Mouse (Mus musculus): Measurements from ENCODE around the gene Prkn.

Prkn gene

DNA sequence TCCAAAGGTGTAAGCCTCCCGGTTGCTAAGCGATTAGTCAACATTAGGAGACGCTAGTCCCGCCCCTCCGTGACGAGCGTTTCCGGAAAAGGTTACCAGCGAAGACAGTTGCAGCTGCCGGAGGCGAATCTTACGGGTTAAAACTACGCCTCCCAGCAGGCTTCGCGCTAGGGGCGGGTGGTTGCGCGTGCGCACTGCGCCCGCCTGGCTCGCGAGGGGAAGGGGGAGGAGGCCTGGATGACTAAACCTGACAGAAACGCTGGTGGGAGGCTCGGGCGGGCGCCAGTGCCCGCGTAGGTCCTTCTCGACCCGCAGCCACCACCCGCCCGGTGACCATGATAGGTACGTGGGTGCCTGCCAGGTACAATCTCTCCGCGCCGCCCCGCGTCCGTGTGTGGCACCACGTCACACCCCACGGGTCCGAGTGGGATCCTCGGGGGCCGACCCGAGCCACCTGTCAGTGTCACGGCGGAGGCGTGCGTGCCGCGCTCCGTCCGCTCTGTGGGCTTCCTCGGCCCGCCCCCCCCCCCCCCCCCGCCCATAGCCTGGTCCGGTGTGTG is at the start of gene Prkn, which contains the start of gene Pacrg:
Prkn (plus strand) TSS at position 237 of the 560 bp plus-strand sequence.
Pacrg (minus strand) TSS at position 164 of the 560 bp plus-strand sequence.
- in situ Hi-C loops (cut with MseI, MboI) = no loop called here

DNA sequence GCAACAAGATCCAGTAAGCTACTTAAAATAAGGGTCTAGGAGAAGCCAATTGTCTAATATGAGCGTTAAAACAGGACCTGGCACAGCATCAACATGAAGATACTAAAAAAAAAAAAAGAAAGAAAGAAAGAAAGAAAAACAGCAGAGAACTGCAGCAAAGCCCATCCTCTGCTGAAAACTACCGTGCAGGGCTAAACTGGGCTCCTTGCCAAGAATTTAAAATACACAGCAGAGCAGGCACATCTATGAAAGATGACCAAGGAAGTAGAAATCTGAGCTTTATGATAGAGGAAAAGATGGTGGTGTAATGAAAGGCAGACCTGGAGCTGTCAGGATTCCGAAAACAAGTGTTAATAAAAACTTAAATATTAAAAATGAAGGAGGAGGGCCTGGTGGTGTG is 48.5 kb upstream of the Prkn start:
- in situ Hi-C loops (cut with MseI, MboI) = no loop called here

DNA sequence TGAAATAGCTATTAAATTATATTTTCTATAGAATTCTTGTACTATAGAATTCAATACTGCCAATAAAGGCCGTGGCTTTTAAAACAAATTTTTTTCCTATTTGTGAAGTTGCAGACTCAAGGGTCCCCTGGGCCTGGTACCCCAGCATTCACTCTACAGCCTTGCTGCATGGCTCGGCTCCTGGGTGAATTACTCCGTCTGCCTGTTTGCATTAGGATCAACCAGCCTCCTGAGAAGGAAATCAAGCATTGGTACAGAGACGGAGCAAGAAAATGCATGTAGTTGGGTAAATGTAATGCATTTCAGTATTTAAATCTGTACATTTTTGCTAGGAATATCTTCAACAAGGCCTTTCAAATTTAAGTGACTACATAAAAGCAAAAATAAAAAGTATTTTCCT is 33.5 kb upstream of the Prkn start:
- in situ Hi-C loops (cut with MseI, MboI) = no loop called here

DNA sequence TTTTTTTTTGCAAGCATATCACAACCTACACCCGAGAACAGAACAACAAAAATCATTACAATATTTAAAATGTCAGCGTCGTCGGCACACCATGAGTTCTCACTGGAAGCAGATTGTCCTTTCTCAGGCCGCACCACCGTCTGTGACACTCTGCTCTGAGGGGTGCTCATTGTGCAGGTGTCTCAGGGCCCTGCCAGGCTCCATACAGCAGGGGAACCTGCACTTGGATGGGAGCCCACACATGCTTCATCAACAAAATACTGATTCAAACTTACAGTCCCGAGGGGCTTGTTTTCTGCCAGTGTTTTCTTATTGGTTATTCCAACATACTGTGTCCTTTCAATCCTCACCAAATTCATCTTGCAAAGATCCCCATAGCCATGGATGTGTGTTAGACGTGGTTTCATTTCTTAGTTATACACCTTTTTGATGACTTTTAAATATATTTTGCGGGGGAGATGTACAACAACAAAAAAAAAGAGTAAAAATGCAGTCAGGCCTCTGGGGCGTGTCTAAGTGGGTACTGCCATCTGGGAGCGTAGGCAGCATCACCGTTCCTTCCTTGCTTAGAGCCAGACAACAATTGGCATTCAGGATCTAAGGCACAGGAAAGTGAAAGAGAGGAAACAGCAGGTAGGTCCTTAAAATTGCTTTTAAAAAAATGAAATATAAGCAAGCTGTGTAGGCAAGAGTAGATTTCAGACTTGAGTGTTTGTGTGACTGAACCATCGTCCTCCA is 32.8 kb upstream of the Prkn start:
- in situ Hi-C loops (cut with MseI, MboI) = no loop called here

DNA sequence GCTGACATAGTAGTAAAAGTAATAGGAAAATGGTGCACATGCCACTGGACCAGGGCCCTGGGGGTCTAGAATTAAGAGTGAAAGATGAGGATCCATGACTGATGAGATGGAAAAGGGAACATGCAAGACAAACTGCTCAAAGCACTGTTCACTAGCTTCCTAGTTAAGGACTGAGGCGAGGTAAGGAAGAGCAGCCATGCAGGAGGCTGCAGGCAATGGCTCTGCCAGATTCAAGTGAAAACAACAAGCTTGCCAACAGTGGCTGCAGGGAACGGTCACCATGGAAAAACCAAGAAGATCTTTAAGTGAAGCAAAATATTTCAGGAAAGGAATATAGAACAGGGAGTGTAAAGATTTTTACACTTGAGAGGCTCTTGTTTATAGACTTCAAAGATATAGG is 31.6 kb upstream of the Prkn start:
- in situ Hi-C loops (cut with MseI, MboI) = no loop called here

- in situ Hi-C loops (cut with MseI, MboI) = no loop called here
Measured at GRCm38 (mm10) chr17:10818971-10819370, 21.2 kb upstream of the Prkn start.

- in situ Hi-C loops (cut with MseI, MboI) = no loop called here
Measured at GRCm38 (mm10) chr17:10840731-10841201, 582 bp downstream of the Prkn start.

DNA sequence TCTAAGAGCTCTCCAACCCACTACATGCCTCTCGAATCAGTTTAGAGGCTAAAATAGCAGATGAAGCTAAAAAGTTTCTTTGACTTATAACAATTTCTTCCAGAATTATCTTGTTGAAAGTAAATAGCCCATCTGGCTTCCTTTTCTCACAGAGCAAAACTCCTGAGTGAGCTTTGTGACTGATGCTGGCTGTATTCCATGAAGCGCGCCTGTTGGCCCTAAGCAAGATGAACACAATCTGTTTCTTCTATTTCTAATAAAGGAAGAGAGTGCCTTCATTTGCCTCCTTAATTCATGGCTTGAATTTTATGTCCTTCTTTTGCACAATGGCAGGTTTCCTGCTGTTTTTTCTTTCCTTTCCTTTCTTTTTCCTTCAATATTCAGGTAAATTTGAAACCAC is 14.0 kb downstream of the Prkn start:
- in situ Hi-C loops (cut with MseI, MboI) = no loop called here

DNA sequence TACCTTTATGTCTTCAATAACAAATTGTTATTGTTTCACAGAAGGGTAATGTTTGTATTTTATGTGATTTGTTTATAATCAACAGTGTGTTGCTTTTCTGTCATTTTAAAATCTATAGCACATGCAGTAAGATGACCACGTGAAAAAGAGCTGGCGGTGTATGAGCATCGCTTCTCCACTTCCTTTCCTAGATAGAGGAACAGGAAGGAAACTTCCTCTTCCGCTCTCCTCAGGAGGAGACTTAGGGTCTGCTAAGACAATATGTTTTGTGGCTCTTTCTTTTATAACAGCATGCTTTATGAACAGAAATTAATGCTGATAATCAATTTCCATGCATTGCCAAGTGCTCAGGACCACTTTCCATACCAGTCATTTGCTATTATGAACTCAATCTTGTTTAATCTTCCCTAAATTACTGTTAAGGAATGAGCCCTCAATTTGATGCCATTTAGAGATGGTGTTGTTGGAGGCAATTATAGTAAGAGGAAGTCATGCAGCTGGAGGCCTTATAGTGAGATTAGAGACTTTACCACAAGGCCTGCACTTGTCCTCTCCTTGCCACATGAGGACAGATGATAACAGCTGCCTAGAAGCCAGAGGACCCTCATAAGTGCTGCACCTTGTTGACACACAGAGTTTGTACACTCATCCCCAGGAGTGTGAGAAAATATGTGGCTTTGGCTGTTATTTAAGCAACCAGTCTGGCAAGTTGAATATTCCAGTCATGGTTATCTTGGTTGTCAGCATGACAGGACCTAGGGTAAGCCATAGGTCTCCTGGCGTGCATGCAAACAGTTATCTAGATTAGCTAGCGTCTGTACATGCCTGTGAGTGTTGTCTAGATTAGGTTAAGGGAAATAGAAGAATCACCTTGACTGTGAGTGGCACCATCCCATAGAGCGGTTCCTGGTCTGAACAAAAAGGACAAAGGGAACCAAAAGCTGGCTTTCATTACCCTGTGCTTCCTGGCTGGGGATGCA is 34.3 kb downstream of the Prkn start:
- in situ Hi-C loops (cut with MseI, MboI) = no loop called here

- in situ Hi-C loops (cut with MseI, MboI) = no loop called here
Measured at GRCm38 (mm10) chr17:10878986-10879385, 38.8 kb downstream of the Prkn start.

GRCm38 (mm10) chr17:10882260-10882659 is 42.1 kb downstream of the Prkn start:
- in situ Hi-C loops (cut with MseI, MboI) = no loop called here

DNA sequence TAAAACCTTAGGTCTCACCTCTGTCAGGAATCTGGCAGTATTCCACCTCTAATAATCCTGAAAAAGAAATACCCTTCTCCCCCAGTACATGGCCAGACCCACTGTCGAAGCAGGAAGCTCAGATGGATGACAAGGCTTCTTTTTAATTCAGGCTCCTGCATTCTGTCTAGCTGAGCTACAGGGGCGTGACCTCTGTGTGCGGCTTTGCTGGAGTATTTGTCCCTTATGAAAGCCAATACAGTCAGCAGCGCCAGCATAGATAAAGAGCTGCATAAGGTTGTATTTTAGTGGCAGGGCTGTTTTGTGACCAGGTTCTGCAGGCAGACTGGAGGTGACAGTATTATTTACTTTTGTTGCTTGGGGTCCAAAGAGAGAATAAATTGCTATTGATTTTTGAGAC is 47.7 kb downstream of the Prkn start:
- in situ Hi-C loops (cut with MseI, MboI) = no loop called here

DNA sequence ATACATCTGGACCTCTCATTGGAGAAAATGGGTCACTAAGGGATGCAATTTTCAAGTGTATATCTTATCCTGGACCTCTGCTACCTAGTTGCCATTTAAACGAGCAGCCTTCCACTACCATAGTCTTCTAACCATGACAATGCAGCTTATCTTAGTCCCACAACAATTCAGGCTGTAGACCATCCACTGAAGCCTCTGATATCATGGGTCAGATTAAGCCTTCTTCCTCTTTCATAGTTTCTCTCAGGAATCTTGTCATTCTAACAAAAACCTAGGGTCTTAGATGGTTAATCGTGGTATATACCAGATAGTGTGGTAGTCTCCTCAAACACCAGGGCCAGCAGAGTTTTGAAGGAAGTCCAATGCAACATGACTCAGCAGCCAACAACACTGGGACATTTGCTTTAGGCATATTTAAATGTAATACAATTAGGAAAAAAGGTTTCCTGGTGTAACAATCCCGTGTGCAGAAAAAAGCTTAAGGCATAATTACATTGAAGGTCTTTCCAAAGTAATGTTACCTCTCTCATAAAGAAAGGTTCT is 61.6 kb downstream of the Prkn start:
- in situ Hi-C loops (cut with MseI, MboI) = no loop called here

DNA sequence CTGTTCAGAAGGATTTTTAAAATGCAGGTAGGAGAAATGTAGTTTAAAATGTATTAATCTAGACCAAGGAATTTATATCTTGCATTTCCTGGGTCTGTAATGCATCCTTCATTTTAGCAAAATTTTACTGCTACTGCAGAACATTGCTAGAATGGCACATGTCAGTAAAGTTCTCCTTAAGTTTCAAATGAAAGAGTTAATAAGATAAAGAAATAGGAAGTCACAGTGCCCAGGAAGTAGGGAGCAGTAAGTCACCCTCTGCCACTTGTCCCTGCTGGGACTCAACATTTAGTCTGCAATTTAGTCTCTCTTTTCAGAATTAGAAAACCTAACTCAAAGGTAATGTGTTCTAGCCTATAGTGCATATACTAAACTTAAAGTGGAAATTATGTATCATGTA is 96.5 kb downstream of the Prkn start:
- in situ Hi-C loops (cut with MseI, MboI) = no loop called here

DNA sequence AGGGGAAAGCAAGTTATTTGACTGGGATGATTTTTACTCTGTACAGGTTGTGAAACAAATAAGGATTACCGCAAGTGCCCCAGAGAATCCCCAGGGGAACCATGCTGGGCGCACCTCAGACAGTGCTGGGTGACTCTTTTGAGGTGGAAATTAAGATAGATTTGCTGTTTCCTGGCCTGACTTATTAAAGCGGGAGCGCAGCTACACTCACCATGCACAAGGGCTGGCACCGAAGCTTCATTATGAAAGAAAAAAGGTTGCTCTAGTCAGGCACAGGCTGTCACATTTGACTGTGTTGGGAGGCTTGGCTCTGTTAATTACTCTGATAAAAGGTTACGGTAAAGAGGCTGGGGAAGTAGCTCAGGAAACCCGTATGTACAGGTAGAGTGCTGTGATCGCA is 97.7 kb downstream of the Prkn start:
- in situ Hi-C loops (cut with MseI, MboI) = no loop called here

DNA sequence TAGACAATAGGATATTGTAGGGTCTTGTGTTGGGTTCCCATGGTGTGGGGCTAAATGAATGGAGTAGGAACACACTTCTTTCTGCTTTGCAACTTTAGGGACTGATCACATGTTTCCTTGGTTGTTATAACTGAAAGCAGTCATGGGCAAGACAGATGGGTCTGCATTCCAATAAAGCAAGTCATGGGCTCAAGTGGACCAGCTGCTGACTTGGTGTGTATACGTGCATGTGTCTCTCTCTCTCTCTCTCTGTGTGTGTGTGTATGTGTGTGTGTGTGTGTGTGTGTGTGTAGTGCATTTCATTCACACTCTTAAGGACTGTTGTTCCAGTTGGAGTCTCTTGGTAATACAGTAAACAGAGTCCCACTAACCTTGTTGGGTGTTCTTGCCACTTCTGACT is 98.6 kb downstream of the Prkn start:
- in situ Hi-C loops (cut with MseI, MboI) = no loop called here

DNA sequence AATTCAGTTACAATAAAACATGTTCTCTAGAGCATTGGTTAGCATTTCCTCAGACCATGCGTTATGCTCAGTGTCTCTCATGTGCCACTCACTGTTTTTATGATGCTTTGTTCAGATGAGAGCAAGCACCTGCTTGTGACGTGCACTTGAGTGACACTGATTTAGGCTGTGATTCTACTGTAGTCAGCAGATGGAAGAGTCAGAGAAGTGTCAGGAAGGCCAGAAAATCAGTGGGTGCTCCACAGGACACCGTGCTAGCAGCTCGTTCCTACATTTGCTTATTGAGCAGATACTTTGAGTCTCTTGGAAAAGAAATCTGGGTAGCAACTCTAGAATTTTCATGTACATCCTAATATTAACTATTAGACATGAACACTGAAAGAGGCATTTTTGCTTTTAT is 106.4 kb downstream of the Prkn start:
- in situ Hi-C loops (cut with MseI, MboI) = no loop called here

DNA sequence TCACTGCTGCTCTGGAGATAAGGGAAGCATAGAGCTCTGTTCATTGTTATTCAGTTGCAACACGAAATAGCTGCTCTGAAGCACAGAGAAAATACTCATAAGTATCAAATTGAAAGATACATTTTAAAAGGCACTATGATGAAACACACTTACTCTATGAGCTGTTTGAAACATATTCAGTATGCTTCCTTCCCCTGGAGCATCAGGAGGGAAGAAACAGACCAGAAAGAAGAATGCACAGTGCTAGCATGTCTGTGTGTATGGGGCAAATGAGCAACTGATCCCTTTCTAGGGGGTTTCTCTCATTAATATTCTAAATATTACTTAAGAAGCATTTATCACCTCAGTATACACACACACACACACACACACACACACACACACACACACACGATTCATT is 107.4 kb downstream of the Prkn start:
- in situ Hi-C loops (cut with MseI, MboI) = no loop called here

- in situ Hi-C loops (cut with MseI, MboI) = no loop called here
Measured at GRCm38 (mm10) chr17:10959066-10959864, 119.1 kb downstream of the Prkn start.

DNA sequence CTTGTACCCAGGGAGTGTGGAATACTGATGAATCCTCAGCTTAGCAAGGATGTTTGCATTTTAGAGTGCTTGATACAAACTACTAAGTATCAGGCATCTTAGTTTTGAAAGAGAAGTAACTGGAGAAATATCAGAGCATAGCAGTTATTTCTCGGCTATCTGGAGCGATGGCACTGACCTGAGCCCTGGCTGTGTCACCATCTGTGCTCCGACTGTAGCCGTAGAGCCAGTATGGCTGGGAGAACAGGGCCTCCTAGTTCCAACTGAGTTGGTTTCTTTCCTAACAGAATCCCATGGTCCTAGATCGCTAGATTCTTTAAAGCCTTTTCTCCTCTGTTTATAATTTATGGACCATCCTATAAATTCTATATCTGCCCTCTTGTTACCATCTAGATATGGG is 122.0 kb downstream of the Prkn start:
- in situ Hi-C loops (cut with MseI, MboI) = no loop called here

- in situ Hi-C loops (cut with MseI, MboI) = no loop called here
Measured at GRCm38 (mm10) chr17:10982136-10982535, 142.0 kb downstream of the Prkn start.

Data from mouse trophoblast stem cell (cell line).